Mouse (Mus musculus) forebrain, embryonic 12.5 days (tissue): ENCODE results near the gene Neurl1b. TPM values are rescaled to one million over a fixed set of nuclear protein-coding genes. Genes with fewer than 3 reads are reported as not detected.

Experiments used
- ATAC-seq: fragments of 200-750 bp; cut with Nextera tagmentation; 2 replicates; pipeline ENCODE4 v1.8.0; 2017; ENCODE audit warnings: moderate TSS enrichment; ENCODE audit not compliant: low FRiP score
- H3K27ac ChIP-seq: fragments of 300-500 bp; sonication (generic); 2 replicates; pipeline ENCODE4 v1.5.1; 2016; ENCODE audit warnings: mild to moderate bottlenecking
- H3K27me3 ChIP-seq: fragments of 300-500 bp; sonication (generic); 2 replicates; pipeline ENCODE4 v1.6.1; 2016; ENCODE audit warnings: mild to moderate bottlenecking
- H3K36me3 ChIP-seq: fragments of 300-500 bp; sonication (generic); replicated peaks from 2 replicates; pipeline ENCODE4 v1.6.1; 2016; ENCODE audit warnings: mild to moderate bottlenecking
- H3K4me1 ChIP-seq: fragments of 300-500 bp; sonication (generic); 2 replicates; pipeline ENCODE4 v1.6.1; 2016
- H3K4me2 ChIP-seq: fragments of 300-500 bp; sonication (generic); 2 replicates; pipeline ENCODE4 v1.6.1; 2016; ENCODE audit warnings: mild to moderate bottlenecking, moderate library complexity
- H3K4me3 ChIP-seq: fragments of 300-500 bp; sonication (generic); replicated peaks from 2 replicates; pipeline ENCODE4 v1.5.1; 2016; ENCODE audit warnings: mild to moderate bottlenecking
- H3K9ac ChIP-seq: fragments of 300-500 bp; sonication (generic); 2 replicates; pipeline ENCODE4 v1.6.1; 2016; ENCODE audit warnings: mild to moderate bottlenecking
- H3K9me3 ChIP-seq: fragments of 300-500 bp; sonication (generic); 2 replicates; pipeline ENCODE4 v1.6.1; 2016
- WGBS: fragments of 180-500 bp; shearing (Covaris S2); methylation state at CpG from one replicate; pipeline ENCODE4 v1.1.7; 2016; 5-methylcytosine and 5-hydroxymethylcytosine counted together
- polyA plus RNA-seq: library from polyadenylated mRNA; unstranded; fragments of >200 nt; fragmentation: Nextera tagmentation; extraction: Ambion mirVana; gene quantifications from 2 replicates; pipeline ENCODE4 v1.2.1, GENCODE M21; 2016

Gene Neurl1b
- polyA plus RNA-seq, 1 experiment from 2014 or later, result 0.57 TPM

- H3K36me3 ChIP-seq, result no peaks in the 10 kb centered on the region
- WGBS, result 97% methylated on average over 4 of the region's 4 CpGs
- H3K9me3 ChIP-seq, result no peaks in the 10 kb centered on the region
- no peak overlapping the region for H3K9ac ChIP-seq
- H3K4me2 ChIP-seq, result no peak overlapping the region
- no peak overlapping the region for H3K4me3 ChIP-seq
- ATAC-seq, result no peak
- no peaks in the 10 kb centered on the region for H3K27me3 ChIP-seq
- no peak overlapping the region for H3K27ac ChIP-seq
- H3K4me1 ChIP-seq, result no peaks in the 10 kb centered on the region
These were observed 73.3 kb downstream of the Neurl1b start for GRCm38 (mm10) chr17:26487917-26488316.

GRCm38 (mm10) chr17:26488711-26489403 is 74.2 kb downstream of the Neurl1b start:
- no peaks in the 10 kb centered on the region for H3K36me3 ChIP-seq
- no peak overlapping the region for H3K9ac ChIP-seq
- H3K4me2 ChIP-seq, result no peak overlapping the region
- WGBS, result 89% methylated on average over 8 of the region's 8 CpGs
- H3K27ac ChIP-seq, result no peak overlapping the region
- no peaks in the 10 kb centered on the region for H3K27me3 ChIP-seq
- H3K4me3 ChIP-seq, result no peak overlapping the region
- no peaks in the 10 kb centered on the region for H3K4me1 ChIP-seq
- ATAC-seq, result no peak
- H3K9me3 ChIP-seq, result peaks cover 5% of the 10 kb centered on the region; the same call in 1 of the 2 replicates

DNA sequence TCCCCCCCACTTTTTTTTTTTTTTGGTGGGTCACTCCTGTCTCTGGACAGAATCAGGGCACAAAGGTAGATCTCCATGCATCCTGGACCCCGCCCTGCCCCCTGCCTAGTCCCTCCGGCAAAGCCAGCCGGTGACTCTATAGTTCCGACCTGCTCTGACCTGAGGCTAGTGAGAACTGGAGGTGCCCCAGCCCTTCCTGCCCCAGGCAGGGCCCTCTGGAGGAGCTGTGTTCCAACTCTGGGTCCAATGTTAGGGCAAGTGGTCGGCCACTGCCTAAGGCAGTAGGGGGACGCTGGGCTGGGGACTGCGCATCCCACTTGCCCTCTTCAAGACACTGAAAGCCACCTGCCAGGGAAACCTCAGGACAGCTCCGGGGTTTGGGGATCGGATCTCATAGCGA is 75.4 kb downstream of the Neurl1b start:
- no peak for ATAC-seq
- 90% methylated on average over 10 of the region's 10 CpGs for WGBS
- Histone ChIP-seq H3K36me3 (no peaks in the 10 kb centered on the region), H3K27me3 (no peaks in the 10 kb centered on the region), H3K4me1 (no peaks in the 10 kb centered on the region), H3K27ac (no peak overlapping the region), H3K4me3 (no peak overlapping the region), H3K4me2 (no peak overlapping the region), H3K9ac (no peak overlapping the region), H3K9me3 (peaks cover 5% of the 10 kb centered on the region; the same call in 1 of the 2 replicates)

DNA sequence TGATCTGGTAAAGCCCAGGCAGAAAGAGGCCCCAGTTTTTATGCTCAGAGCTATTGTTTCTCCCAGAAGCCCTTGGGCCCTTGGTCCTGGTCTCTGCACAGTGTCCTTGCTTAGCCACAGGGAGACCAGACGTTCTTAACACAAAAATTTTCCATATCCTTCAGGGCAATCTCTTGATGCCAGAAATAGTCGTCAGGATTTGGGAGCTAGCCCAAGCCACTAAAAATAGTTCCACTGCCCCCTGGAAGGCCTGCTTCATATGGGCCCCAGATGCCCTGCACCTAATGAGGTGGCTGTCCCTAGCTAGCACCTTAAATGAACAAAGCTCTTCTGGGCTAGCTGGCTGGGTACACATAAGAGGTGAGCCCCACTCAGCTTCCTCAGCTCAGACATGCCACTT is 76.3 kb downstream of the Neurl1b start:
- H3K9me3 ChIP-seq, result peaks cover 5% of the 10 kb centered on the region; the same call in 1 of the 2 replicates
- H3K27ac ChIP-seq, result no peak overlapping the region
- H3K36me3 ChIP-seq, result no peaks in the 10 kb centered on the region
- no peak for ATAC-seq
- H3K4me1 ChIP-seq, result no peaks in the 10 kb centered on the region
- H3K27me3 ChIP-seq, result no peaks in the 10 kb centered on the region
- no peak overlapping the region for H3K4me2 ChIP-seq
- WGBS, result 79% methylated on average over 2 of the region's 2 CpGs
- no peak overlapping the region for H3K4me3 ChIP-seq
- H3K9ac ChIP-seq, result no peak overlapping the region

GRCm38 (mm10) chr17:26492246-26492645 is 77.6 kb downstream of the Neurl1b start:
- H3K4me1 ChIP-seq, result no peaks in the 10 kb centered on the region
- no peak overlapping the region for H3K4me2 ChIP-seq
- no peak for ATAC-seq
- WGBS, result 86% methylated on average over 3 of the region's 3 CpGs
- H3K27me3 ChIP-seq, result no peaks in the 10 kb centered on the region
- no peak overlapping the region for H3K4me3 ChIP-seq
- H3K9me3 ChIP-seq, result peaks cover 5% of the 10 kb centered on the region; the same call in 1 of the 2 replicates
- H3K9ac ChIP-seq, result no peak overlapping the region
- H3K27ac ChIP-seq, result no peak overlapping the region
- no peaks in the 10 kb centered on the region for H3K36me3 ChIP-seq

- ATAC-seq, result no peak
- WGBS, result 86% methylated on average over 4 of the region's 4 CpGs
- H3K4me3 ChIP-seq, result no peak overlapping the region
- H3K4me2 ChIP-seq, result no peak overlapping the region
- H3K9ac ChIP-seq, result no peak overlapping the region
- H3K9me3 ChIP-seq, result peaks cover 5% of the 10 kb centered on the region; the same call in 1 of the 2 replicates
- no peaks in the 10 kb centered on the region for H3K36me3 ChIP-seq
- H3K4me1 ChIP-seq, result no peaks in the 10 kb centered on the region
- H3K27me3 ChIP-seq, result no peaks in the 10 kb centered on the region
- no peak overlapping the region for H3K27ac ChIP-seq
These were observed 80.2 kb downstream of the Neurl1b start for GRCm38 (mm10) chr17:26494642-26495468.

Other genes with a start within 250 kb of the Neurl1b start
- gene Pdia2, start 215.7 kb upstream of the Neurl1b start, polyA plus RNA-seq, result 0.29 and 0.67 TPM in 2 replicates
- 2.4 and 3.8 TPM in 2 replicates for gene Rgs11, start 211.9 kb upstream of the Neurl1b start, polyA plus RNA-seq
- 10.5 and 10.6 TPM in 2 replicates for gene Arhgdig, start 207.0 kb upstream of the Neurl1b start, polyA plus RNA-seq
- gene Fam234a, start 170.6 kb upstream of the Neurl1b start, polyA plus RNA-seq, result 19.7 and 24.4 TPM in 2 replicates
- gene Luc7l, start 161.9 kb upstream of the Neurl1b start, polyA plus RNA-seq, result 148 and 151 TPM in 2 replicates
- 99.9 and 105 TPM in 2 replicates for gene Ergic1, start 146.7 kb downstream of the Neurl1b start, polyA plus RNA-seq
- 39.8 and 47.2 TPM in 2 replicates for gene Dusp1, start 147.3 kb downstream of the Neurl1b start, polyA plus RNA-seq
- gene Atp6v0e, start 248.4 kb downstream of the Neurl1b start, polyA plus RNA-seq, result 94.5 and 104 TPM in 2 replicates